Mouse (Mus musculus): ENCODE data around the gene Zscan21. TPM values are rescaled to one million over a fixed set of nuclear protein-coding genes. Genes with fewer than 3 reads are reported as not detected.

Gene Zscan21
- total and polyA plus RNA-seq, 2 experiments from 2014 or later = 32.9 to 60.4 TPM

DNA sequence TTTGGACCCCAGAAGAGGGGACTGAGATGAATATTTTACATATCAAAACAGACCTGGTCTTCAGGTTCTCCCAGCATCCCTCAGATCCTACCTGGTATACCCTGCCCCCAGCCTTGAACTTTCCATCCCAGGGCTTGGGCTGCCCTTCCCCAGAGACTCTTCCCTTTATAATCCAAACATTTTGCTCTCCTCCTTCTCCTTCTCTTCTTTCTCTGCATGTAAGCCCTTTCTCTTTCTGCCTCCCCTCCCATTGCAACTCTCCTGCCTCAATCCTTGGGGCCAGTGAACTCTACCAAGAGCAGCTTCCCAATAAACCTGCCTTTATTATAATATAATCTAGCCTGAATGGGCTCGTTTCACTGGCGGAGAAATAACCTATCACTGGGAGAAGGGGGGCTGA, 32.8 kb upstream of the Zscan21 start:
- ATAC-seq (no peak), DNase-seq (no peak)
- Histone ChIP-seq H3K27ac (ENCODE audit: low read depth, low read length) (no peak overlapping the region), H3K4me1 (ENCODE audit: insufficient read depth) (peaks cover 20% of the 10 kb centered on the region), H3K4me3 (ENCODE audit: low read depth, low read length) (no peak overlapping the region), H3K27me3 (ENCODE audit: insufficient read depth, low read length) (no peaks in the 10 kb centered on the region), H3K9ac (no peak overlapping the region), H3K36me3 (ENCODE audit: insufficient read depth) (no peaks in the 10 kb centered on the region), H3K4me2 (ENCODE audit: low read depth) (no peak overlapping the region), H3K9me3 (ENCODE audit: low read length) (no peaks in the 10 kb centered on the region)
- no peak for TF ChIP-seq CTCF (IDR thresholded peaks at IDR 0.05; ENCODE audit: low read depth)
- WGBS = 92% methylated on average over 2 of the region's 2 CpGs

DNA sequence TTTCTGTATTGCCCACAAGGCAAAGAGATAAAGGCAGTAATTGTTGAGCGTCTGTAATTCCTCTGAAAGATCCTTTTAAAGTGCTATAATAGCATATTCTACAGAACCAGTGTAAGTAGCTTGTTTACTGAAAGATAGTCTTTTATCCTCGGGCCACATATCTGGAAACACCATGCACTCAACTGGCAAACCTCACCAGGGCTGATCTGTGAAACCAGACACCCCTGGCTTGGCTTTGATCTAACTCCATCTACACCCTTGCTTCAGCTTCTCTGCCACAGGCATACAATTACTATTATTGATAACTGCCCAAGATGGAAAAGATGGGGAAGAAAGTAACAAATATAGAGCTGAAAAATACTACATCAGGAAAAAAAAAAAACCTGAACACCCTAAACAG, 32.2 kb upstream of the Zscan21 start:
- TF ChIP-seq CTCF (IDR thresholded peaks at IDR 0.05; ENCODE audit: low read depth) = no peak
- Histone ChIP-seq H3K27me3 (ENCODE audit: insufficient read depth, low read length) (no peaks in the 10 kb centered on the region), H3K9me3 (ENCODE audit: low read length) (no peaks in the 10 kb centered on the region), H3K9ac (peak overlapping the region; percentile 100; the same call in 1 of the 2 replicates), H3K4me1 (ENCODE audit: insufficient read depth) (peaks cover 20% of the 10 kb centered on the region), H3K4me3 (ENCODE audit: low read depth, low read length) (peak overlapping the region; percentile 98), H3K4me2 (ENCODE audit: low read depth) (peak overlapping the region; percentile 63), H3K27ac (ENCODE audit: low read depth, low read length) (no peak overlapping the region), H3K36me3 (ENCODE audit: insufficient read depth) (no peaks in the 10 kb centered on the region)
- DNase-seq (no peak), ATAC-seq (no peak)
- 77% methylated on average over 2 of the region's 2 CpGs for WGBS

DNA sequence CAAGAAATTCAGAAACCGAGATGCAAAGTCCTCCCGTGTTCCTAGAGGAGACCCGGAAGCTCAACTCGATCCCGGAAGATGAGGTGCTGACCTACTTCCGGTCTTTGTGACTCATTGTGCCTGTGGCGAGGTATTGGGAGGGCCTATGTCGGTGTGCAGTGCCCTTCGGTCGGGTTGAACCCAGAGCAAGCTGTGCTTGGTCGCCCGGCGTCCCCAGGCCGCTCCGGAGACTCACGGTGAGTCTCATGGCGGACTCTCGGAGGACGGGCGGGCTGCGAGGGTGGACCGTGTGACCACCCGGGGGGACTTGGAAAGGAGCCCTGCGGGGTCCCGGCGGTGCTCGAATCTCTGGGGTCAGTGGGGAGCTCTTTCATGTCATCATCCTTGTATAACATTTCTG, 31.7 kb upstream of the Zscan21 start, which contains the start of gene Zkscan1:
TSS of gene Zkscan1 (plus strand) at position 89 of the 400 bp plus-strand sequence.
- Histone ChIP-seq H3K36me3 (ENCODE audit: insufficient read depth) (no peaks in the 10 kb centered on the region), H3K4me3 (ENCODE audit: low read depth, low read length) (peak within 1 kb of the TSS; percentile 98), H3K27me3 (ENCODE audit: insufficient read depth, low read length) (no peaks in the 10 kb centered on the region), H3K27ac (ENCODE audit: low read depth, low read length) (peak within 1 kb of the TSS; percentile 93), H3K4me1 (ENCODE audit: insufficient read depth) (peaks cover 20% of the 10 kb centered on the region), H3K9me3 (ENCODE audit: low read length) (no peaks in the 10 kb centered on the region), H3K4me2 (ENCODE audit: low read depth) (peak within 1 kb of the TSS; percentile 63), H3K9ac (peak within 1 kb of the TSS; percentile 100)
- 3% methylated on average over 27 of the region's 27 CpGs for WGBS
- TF ChIP-seq CTCF (IDR thresholded peaks at IDR 0.05; ENCODE audit: low read depth) = no peak
- DNase-seq (peak; percentile 91), ATAC-seq (peak; percentile 99)

DNA sequence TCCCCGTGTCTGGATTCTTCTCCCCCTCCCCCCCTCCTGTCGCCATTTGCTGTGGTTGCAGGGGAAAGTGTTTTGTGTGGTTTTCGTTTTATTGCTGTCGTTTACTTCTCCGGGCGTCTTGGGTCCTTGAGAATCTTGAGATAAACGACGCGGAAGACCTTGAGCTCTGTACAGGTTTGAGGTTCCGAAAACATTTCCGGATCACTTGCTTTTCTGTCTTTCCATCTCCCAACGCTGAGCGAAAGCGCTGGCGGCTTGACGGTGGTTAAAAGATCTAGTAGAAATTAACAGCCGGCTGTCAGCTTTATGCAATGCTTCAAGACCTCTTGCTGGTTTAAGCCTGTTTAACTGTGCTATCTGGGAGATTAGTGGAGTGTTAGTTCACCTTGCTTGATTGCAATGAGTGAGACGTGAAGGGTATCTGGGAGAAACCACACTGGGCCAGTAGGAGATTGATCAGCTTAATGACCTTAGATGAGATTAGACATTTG, 31.2 kb upstream of the Zscan21 start:
- peak overlapping the region; percentile 93 for H3K27ac ChIP-seq (ENCODE audit: low read depth, low read length)
- ATAC-seq = peak; percentile 36; the same call in 1 of the 2 replicates
- under 1% methylated on average over 18 of the region's 18 CpGs for WGBS

DNA sequence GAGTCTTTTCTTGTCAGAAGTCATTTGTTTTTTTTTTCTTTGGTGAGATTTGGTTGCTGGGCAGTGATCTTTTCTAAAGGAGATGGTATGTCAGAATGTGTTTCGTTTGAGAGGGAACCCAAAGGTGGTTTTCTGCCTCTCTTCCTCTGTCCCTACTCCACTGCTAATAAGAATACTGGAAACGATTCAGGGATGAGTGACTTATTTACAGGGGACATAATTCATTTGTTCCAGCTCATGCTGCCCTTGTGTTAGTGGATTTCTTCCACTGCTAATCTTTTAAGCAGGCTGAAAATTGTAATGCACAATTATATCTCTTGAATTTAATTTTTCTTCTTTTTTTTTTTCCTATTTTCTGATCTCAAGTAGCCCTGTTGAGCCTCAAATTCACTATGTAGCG, 29.9 kb upstream of the Zscan21 start:
- peak overlapping the region; percentile 98 for H3K4me3 ChIP-seq (ENCODE audit: low read depth, low read length)
- 84% methylated on average over 3 of the region's 3 CpGs for WGBS
- H3K4me1 ChIP-seq (ENCODE audit: insufficient read depth) = peaks cover 20% of the 10 kb centered on the region
- DNase-seq (no peak), ATAC-seq (no peak)
- no peaks in the 10 kb centered on the region for H3K9me3 ChIP-seq (ENCODE audit: low read length)
- no peak overlapping the region for H3K27ac ChIP-seq (ENCODE audit: low read depth, low read length)
- H3K36me3 ChIP-seq (ENCODE audit: insufficient read depth) = no peaks in the 10 kb centered on the region
- H3K4me2 ChIP-seq (ENCODE audit: low read depth) = peak overlapping the region; percentile 63
- no peak for TF ChIP-seq CTCF (IDR thresholded peaks at IDR 0.05; ENCODE audit: low read depth)
- H3K27me3 ChIP-seq (ENCODE audit: insufficient read depth, low read length) = no peaks in the 10 kb centered on the region
- H3K9ac ChIP-seq = 0 out of 2 replicates have a peak overlapping the region, but pooled peaks have one; percentile 14

More for the DNA sequence above, 31.2 kb upstream of the Zscan21 start:
- Histone ChIP-seq H3K4me1 (ENCODE audit: insufficient read depth) (peaks cover 20% of the 10 kb centered on the region), H3K9ac (peak overlapping the region; percentile 100), H3K27me3 (ENCODE audit: insufficient read depth, low read length) (no peaks in the 10 kb centered on the region), H3K4me2 (ENCODE audit: low read depth) (peak overlapping the region; percentile 63), H3K36me3 (ENCODE audit: insufficient read depth) (no peaks in the 10 kb centered on the region), H3K4me3 (ENCODE audit: low read depth, low read length) (peak overlapping the region; percentile 98), H3K9me3 (ENCODE audit: low read length) (no peaks in the 10 kb centered on the region)
- TF ChIP-seq CTCF (IDR thresholded peaks at IDR 0.05; ENCODE audit: low read depth) = no peak
- DNase-seq = peak; percentile 64

DNA sequence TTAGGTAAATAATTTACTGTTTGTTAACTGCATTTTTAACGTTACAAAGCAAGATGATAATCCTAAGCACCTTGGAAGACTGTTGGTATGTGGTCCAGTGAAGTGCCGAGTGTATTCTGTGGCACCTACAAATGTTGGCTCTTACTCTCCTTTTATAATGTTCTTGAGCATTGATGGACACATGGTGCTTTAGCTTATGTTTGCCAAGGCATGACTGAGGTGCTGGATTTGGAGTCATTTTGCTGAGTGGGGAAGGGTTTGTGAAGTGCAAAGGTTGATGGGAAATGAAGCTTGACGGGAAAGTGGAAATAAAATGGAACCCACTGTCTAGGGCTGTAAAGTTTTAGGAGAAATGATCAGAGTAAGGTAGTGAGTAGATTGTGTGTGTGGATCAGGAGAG, 28.3 kb upstream of the Zscan21 start:
- DNase-seq (no peak), ATAC-seq (no peak)
- Histone ChIP-seq H3K36me3 (ENCODE audit: insufficient read depth) (peaks cover 7% of the 10 kb centered on the region), H3K4me2 (ENCODE audit: low read depth) (no peak overlapping the region), H3K27ac (ENCODE audit: low read depth, low read length) (no peak overlapping the region), H3K4me1 (ENCODE audit: insufficient read depth) (peaks cover 20% of the 10 kb centered on the region), H3K9ac (no peak overlapping the region), H3K27me3 (ENCODE audit: insufficient read depth, low read length) (no peaks in the 10 kb centered on the region), H3K9me3 (ENCODE audit: low read length) (no peaks in the 10 kb centered on the region), H3K4me3 (ENCODE audit: low read depth, low read length) (no peak overlapping the region)
- 84% methylated on average over 3 of the region's 3 CpGs for WGBS
- no peak for TF ChIP-seq CTCF (IDR thresholded peaks at IDR 0.05; ENCODE audit: low read depth)

DNA sequence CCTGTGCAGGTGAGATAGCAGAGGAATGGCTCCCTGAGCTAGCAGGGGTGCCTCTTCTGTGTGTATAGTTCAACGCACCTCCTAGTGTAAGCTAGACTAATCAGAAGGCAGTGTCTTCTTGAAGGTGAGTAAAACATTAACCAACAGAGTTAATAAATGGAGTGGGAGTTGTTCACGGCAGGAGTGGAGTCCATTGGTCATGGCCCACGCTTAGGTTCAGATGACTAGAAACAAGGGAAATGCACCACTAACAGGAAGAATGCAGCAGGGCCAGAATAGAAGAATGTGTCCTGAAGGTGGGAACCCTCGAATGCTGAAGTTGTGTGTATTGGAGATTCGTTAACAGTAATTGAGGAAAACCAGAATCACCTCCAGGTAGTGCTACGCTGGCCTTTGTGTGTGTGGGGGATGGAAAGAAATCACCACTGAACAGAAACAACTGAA, 27.6 kb upstream of the Zscan21 start:
- Histone ChIP-seq H3K9me3 (ENCODE audit: low read length) (no peaks in the 10 kb centered on the region), H3K4me1 (ENCODE audit: insufficient read depth) (peaks cover 20% of the 10 kb centered on the region), H3K36me3 (ENCODE audit: insufficient read depth) (peaks cover 14% of the 10 kb centered on the region), H3K4me2 (ENCODE audit: low read depth) (no peak overlapping the region), H3K27me3 (ENCODE audit: insufficient read depth, low read length) (no peaks in the 10 kb centered on the region), H3K4me3 (ENCODE audit: low read depth, low read length) (no peak overlapping the region), H3K9ac (no peak overlapping the region), H3K27ac (ENCODE audit: low read depth, low read length) (no peak overlapping the region)
- DNase-seq (no peak), ATAC-seq (no peak)
- no peak for TF ChIP-seq CTCF (IDR thresholded peaks at IDR 0.05; ENCODE audit: low read depth)
- WGBS = 76% methylated on average over 6 of the region's 6 CpGs
